Mouse (Mus musculus) limb, embryonic 11.5 days (tissue): ENCODE measurements around the gene Creb3l1. TPM values are rescaled to one million over a fixed set of nuclear protein-coding genes. Genes with fewer than 3 reads are reported as not detected.

ENCODE experiments used
- ATAC-seq: fragments of 200-750 bp; cut with Nextera tagmentation; 2 replicates; pipeline ENCODE4 v1.8.0; 2017; ENCODE audit warnings: low read depth; ENCODE audit not compliant: insufficient number of reproducible peaks, low FRiP score, low TSS enrichment
- DNase-seq: peaks from one replicate; pipeline ENCODE4 v3.0.0-alpha.2; 2015; ENCODE audit warnings: low spot score
- H3K27ac ChIP-seq: fragments of 300-500 bp; sonication (generic); replicated peaks from 2 replicates; pipeline ENCODE4 v1.5.1; 2014; ENCODE audit warnings: low read depth, mild to moderate bottlenecking, low read length
- H3K27me3 ChIP-seq: fragments of 300-500 bp; sonication (generic); 2 replicates; pipeline ENCODE4 v1.6.1; 2014; ENCODE audit warnings: mild to moderate bottlenecking, low read length, mixed read lengths; ENCODE audit not compliant: control insufficient read depth, insufficient read depth
- H3K36me3 ChIP-seq: fragments of 300-500 bp; sonication (generic); 2 replicates; pipeline ENCODE4 v1.6.1; 2014; ENCODE audit warnings: mild to moderate bottlenecking, low read length, moderate library complexity, mixed read lengths; ENCODE audit not compliant: control insufficient read depth, insufficient read depth
- H3K4me1 ChIP-seq: fragments of 300-500 bp; sonication (generic); 2 replicates; pipeline ENCODE4 v1.6.1; 2014; ENCODE audit warnings: low read length, mixed read lengths; ENCODE audit not compliant: control insufficient read depth, insufficient read depth
- H3K4me2 ChIP-seq: fragments of 300-500 bp; sonication (generic); 2 replicates; pipeline ENCODE4 v1.6.1; 2014; ENCODE audit warnings: low read depth, mild to moderate bottlenecking, moderate library complexity; ENCODE audit not compliant: severe bottlenecking
- H3K4me3 ChIP-seq: fragments of 300-500 bp; sonication (generic); 2 replicates; pipeline ENCODE4 v1.5.1; 2014; ENCODE audit warnings: low read depth, low read length
- H3K9ac ChIP-seq: fragments of 300-500 bp; sonication (generic); 2 replicates; pipeline ENCODE4 v1.6.1; 2014; ENCODE audit warnings: mild to moderate bottlenecking, low read length
- H3K9me3 ChIP-seq: fragments of 300-500 bp; sonication (generic); 2 replicates; pipeline ENCODE4 v1.6.1; 2016; ENCODE audit warnings: low read length; ENCODE audit not compliant: control insufficient read depth
- WGBS: fragments of 180-500 bp; shearing (Covaris S2); extraction: QIAGEN DNeasy Blood & Tissue Kit; methylation state at CpG from one replicate; pipeline ENCODE4 v1.1.7; 2014; 5-methylcytosine and 5-hydroxymethylcytosine counted together
- polyA plus RNA-seq: library from polyadenylated mRNA; unstranded; fragments of >200 nt; fragmentation: Nextera tagmentation; extraction: Ambion mirVana; gene quantifications from 2 replicates; pipeline ENCODE4 v1.2.1, GENCODE M21; 2014

Gene Creb3l1
- polyA plus RNA-seq, 1 experiment from 2014 or later, result 0.85 TPM

DNA sequence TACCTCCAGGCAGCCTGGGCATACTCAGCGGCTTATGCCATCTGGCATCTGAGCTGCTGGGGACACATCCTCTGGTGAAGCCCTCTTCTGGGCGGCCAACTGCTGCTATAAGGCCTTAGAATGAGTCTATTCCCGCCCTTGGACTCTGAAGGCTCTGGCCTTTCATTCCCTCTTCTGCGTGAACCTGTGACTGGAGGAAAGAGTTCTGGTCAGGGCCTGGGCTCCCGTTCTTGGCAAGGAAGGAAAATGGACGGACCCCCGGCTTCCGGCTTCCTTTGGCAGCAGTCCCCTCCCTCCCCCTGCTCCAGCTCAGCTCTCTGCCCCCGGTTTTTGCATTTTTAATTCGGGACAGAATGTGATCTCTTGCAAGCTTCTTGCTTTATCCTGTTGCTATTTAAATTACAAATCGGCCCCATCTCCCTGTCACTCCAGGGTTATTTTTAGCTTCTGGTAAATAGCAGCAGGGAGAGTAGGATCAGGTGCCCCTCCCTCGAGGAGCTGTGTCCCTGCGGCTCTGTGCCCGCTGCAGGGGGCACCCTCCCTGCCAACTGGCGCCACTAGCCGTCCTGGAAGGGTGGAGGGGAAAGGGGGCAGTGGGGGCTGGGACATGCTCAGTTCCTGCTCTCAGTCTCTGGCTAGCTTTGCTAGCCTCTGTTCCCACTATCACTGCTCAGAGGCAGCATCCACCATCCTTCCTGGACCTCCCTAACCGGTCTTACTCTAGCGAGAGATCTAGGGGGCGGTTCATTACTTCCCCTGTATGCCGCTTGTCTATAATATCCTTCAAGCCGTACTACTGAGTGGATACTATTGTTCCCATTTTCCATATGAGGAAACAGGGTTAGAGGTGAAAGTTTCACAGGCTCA, 52.8 kb downstream of the Creb3l1 start:
- Histone ChIP-seq H3K27ac (no peak overlapping the region; the same call in 1 of the 2 replicates), H3K4me2 (no peak overlapping the region), H3K9me3 (no peaks in the 10 kb centered on the region), H3K27me3 (peaks cover 21% of the 10 kb centered on the region), H3K4me1 (peaks cover 10% of the 10 kb centered on the region), H3K4me3 (no peak overlapping the region), H3K36me3 (no peaks in the 10 kb centered on the region), H3K9ac (0 out of 2 replicates have a peak overlapping the region, but pooled peaks have one; percentile 17)
- ATAC-seq (no peak), DNase-seq (no peak)
- WGBS, result 24% methylated on average over 21 of the region's 21 CpGs

- H3K4me2 ChIP-seq, result no peak overlapping the region
- H3K36me3 ChIP-seq, result no peaks in the 10 kb centered on the region
- H3K27me3 ChIP-seq, result no peaks in the 10 kb centered on the region
- ATAC-seq (no peak), DNase-seq (peak; percentile 58)
- peak overlapping the region; percentile 61 for H3K27ac ChIP-seq
- no peak overlapping the region; the same call in 1 of the 2 replicates for H3K9ac ChIP-seq
- no peaks in the 10 kb centered on the region for H3K9me3 ChIP-seq
- no peak overlapping the region for H3K4me3 ChIP-seq
- 48% methylated on average over 11 of the region's 11 CpGs for WGBS
- H3K4me1 ChIP-seq, result peaks cover 12% of the 10 kb centered on the region
These were observed 56.3 kb downstream of the Creb3l1 start for GRCm38 (mm10) chr2:91967962-91968361.

GRCm38 (mm10) chr2:91966367-91966766, 57.9 kb downstream of the Creb3l1 start:
- Histone ChIP-seq H3K27ac (no peak overlapping the region), H3K4me2 (no peak overlapping the region), H3K9ac (peak overlapping the region; percentile 0; the same call in 1 of the 2 replicates), H3K36me3 (no peaks in the 10 kb centered on the region), H3K27me3 (no peaks in the 10 kb centered on the region), H3K9me3 (no peaks in the 10 kb centered on the region), H3K4me1 (peaks cover 21% of the 10 kb centered on the region), H3K4me3 (no peak overlapping the region)
- DNase-seq, result no peak
- 88% methylated on average over 5 of the region's 5 CpGs for WGBS
- no peak for ATAC-seq

DNA sequence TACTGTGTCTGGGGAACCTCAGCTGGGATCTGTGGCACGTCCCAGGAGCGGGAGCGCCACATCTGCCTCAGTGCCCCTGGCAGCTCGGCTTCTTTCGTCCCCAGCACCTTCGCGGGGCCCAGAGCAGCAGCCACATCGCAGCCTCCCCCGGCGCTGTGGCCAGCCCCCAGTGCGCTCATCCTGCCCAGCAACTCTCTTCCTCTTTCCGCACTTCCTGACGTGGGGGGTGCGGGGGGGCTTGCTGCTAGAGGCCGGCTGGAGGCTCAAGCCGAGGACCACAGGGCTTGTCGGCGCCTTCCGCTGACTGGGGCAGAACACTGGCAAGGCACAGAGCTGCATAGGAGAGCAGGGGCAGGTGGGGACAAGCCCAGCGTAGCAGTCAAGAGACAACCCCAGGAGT, 58.9 kb downstream of the Creb3l1 start:
- peak overlapping the region; percentile 24; the same call in 1 of the 2 replicates for H3K4me2 ChIP-seq
- 11% methylated on average over 20 of the region's 20 CpGs for WGBS
- H3K36me3 ChIP-seq, result no peaks in the 10 kb centered on the region
- H3K4me1 ChIP-seq, result peaks cover 21% of the 10 kb centered on the region
- peak overlapping the region; percentile 39; the same call in 1 of the 2 replicates for H3K9ac ChIP-seq
- peak overlapping the region; percentile 10; the same call in 1 of the 2 replicates for H3K27ac ChIP-seq
- ATAC-seq, result no peak
- H3K9me3 ChIP-seq, result no peaks in the 10 kb centered on the region
- H3K4me3 ChIP-seq, result peak overlapping the region; percentile 2; the same call in 1 of the 2 replicates
- no peak for DNase-seq
- H3K27me3 ChIP-seq, result no peaks in the 10 kb centered on the region

DNA sequence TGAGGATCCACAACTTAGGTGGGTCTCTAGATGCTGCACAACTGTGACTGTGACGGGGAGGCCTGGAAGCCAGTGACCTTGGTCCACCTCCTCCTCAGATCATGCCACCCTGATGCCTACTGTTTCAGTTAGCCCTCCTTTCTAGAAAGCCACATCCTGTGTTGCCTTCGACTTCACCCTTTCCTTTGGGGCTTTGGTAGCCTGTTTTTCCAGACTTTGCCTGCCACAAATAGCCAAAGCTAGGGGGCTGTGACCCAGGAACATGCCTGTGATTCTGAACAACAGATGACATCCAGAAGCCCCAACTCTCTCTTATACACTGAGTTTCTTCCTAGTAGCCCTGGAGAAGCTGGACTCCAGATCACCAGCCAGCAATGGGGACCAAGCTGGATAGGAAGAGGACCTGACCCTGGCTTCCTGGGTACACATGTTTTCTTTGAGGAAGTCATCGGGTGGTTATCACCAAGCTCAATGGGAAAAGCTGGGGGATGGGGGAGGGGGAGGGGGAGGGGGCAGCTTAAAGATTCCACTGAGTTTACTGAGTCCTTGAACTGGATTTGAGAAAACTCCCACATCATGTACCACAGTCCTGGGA, 59.6 kb downstream of the Creb3l1 start:
- DNase-seq (no peak), ATAC-seq (no peak)
- Histone ChIP-seq H3K36me3 (no peaks in the 10 kb centered on the region), H3K9me3 (no peaks in the 10 kb centered on the region), H3K4me3 (peak overlapping the region; percentile 2; the same call in 1 of the 2 replicates), H3K27me3 (no peaks in the 10 kb centered on the region), H3K4me2 (no peak overlapping the region), H3K27ac (peak overlapping the region; percentile 30; the same call in 1 of the 2 replicates), H3K4me1 (peaks cover 21% of the 10 kb centered on the region), H3K9ac (no peak overlapping the region)
- WGBS, result 75% methylated on average over 3 of the region's 3 CpGs

GRCm38 (mm10) chr2:91963443-91963932, 60.8 kb downstream of the Creb3l1 start:
- Histone ChIP-seq H3K9ac (peak overlapping the region; percentile 87), H3K9me3 (no peaks in the 10 kb centered on the region)
- peak; percentile 98 for DNase-seq

GRCm38 (mm10) chr2:91962864-91963401, 61.4 kb downstream of the Creb3l1 start:
- no peaks in the 10 kb centered on the region for H3K36me3 ChIP-seq
- peak; percentile 61 for DNase-seq
- under 1% methylated on average over 39 of the region's 39 CpGs for WGBS
- H3K9ac ChIP-seq, result peak overlapping the region; percentile 87
- H3K4me2 ChIP-seq, result peak overlapping the region; percentile 90
- H3K4me1 ChIP-seq, result peaks cover 21% of the 10 kb centered on the region
- no peaks in the 10 kb centered on the region for H3K9me3 ChIP-seq
- peak overlapping the region; percentile 56; the same call in 1 of the 2 replicates for H3K27ac ChIP-seq
- H3K4me3 ChIP-seq, result peak overlapping the region; percentile 89
- H3K27me3 ChIP-seq, result no peaks in the 10 kb centered on the region
- peak; percentile 33 for ATAC-seq

More at GRCm38 (mm10) chr2:91963443-91963932, 60.8 kb downstream of the Creb3l1 start:
- peak; percentile 90 for ATAC-seq
- under 1% methylated on average over 38 of the region's 57 CpGs for WGBS
- H3K4me2 ChIP-seq, result peak overlapping the region; percentile 90
- H3K27ac ChIP-seq, result peak overlapping the region; percentile 56; the same call in 1 of the 2 replicates
- H3K27me3 ChIP-seq, result no peaks in the 10 kb centered on the region
- H3K4me3 ChIP-seq, result peak overlapping the region; percentile 89
- peaks cover 21% of the 10 kb centered on the region for H3K4me1 ChIP-seq
- H3K36me3 ChIP-seq, result no peaks in the 10 kb centered on the region
